Mouse (Mus musculus) thymus, postnatal 14 days (tissue): ENCODE data around the gene Selenot.

Experiments used
- DNase-seq: peaks from one replicate; pipeline ENCODE4 v3.0.0; 2021

Selenot gene

GRCm38 (mm10) chr3:58636406-58637295 is 60.2 kb downstream of the Selenot start, which contains the start of gene Erich6:
Erich6 (minus strand) TSS chr3:58637207.
- DNase-seq: no peak
